Mouse (Mus musculus): ENCODE results near the gene Msl1. TPM values are rescaled to one million over a fixed set of nuclear protein-coding genes. Genes with fewer than 3 reads are reported as not detected.
A peak's percentile ranks its signal among the peaks of the same experiment; 100 is the strongest.

Msl1 gene
- 38.6 and 42.4 TPM in 2 replicates for polyA plus RNA-seq (2016; fragmentation: Nextera tagmentation; extraction: Ambion mirVana)

GRCm38 (mm10) chr11:98795015-98795713 is at the start of gene Msl1:
Gene Msl1 (plus strand): TSS chr11:98795516.
- H3K9me3 ChIP-seq, result no peaks in the 10 kb centered on the region
- H3K36me3 ChIP-seq, result peaks cover 13% of the 10 kb centered on the region
- H3K4me1 ChIP-seq, result peaks cover 34% of the 10 kb centered on the region
- H3K27ac ChIP-seq (replicated peaks), result peak within 1 kb of the TSS; percentile 99
- WGBS, result under 1% methylated on average over 60 of the region's 89 CpGs
- peak within 1 kb of the TSS; percentile 99 for H3K9ac ChIP-seq (replicated peaks)
- peak; percentile 74 for ATAC-seq (ENCODE audit: low FRiP score, low read depth)
- peak within 1 kb of the TSS; percentile 85 for H3K4me3 ChIP-seq
- H3K27me3 ChIP-seq, result no peaks in the 10 kb centered on the region
- peak within 1 kb of the TSS; percentile 99 for H3K4me2 ChIP-seq (replicated peaks)

GRCm38 (mm10) chr11:98745932-98746853 is 49.1 kb upstream of the Msl1 start:
- Histone ChIP-seq H3K4me2 (replicated peaks) (peak overlapping the region; percentile 43), H3K27me3 (no peaks in the 10 kb centered on the region), H3K4me1 (peaks cover 91% of the 10 kb centered on the region), H3K9me3 (no peaks in the 10 kb centered on the region), H3K27ac (replicated peaks) (peak overlapping the region; percentile 94), H3K9ac (replicated peaks) (peak overlapping the region; percentile 49; the same call in 1 of the 2 replicates), H3K4me3 (no peak overlapping the region), H3K36me3 (no peaks in the 10 kb centered on the region)
- 53% methylated on average over 12 of the region's 12 CpGs for WGBS
- ATAC-seq (ENCODE audit: low FRiP score, low read depth), result no peak

GRCm38 (mm10) chr11:98746855-98747693 is 48.2 kb upstream of the Msl1 start:
- Histone ChIP-seq H3K4me1 (peaks cover 97% of the 10 kb centered on the region), H3K36me3 (no peaks in the 10 kb centered on the region), H3K9ac (replicated peaks) (peak overlapping the region; percentile 49; the same call in 1 of the 2 replicates), H3K4me2 (replicated peaks) (peak overlapping the region; percentile 43), H3K27ac (replicated peaks) (peak overlapping the region; percentile 94), H3K4me3 (peak overlapping the region; percentile 18; the same call in 1 of the 2 replicates), H3K27me3 (no peaks in the 10 kb centered on the region), H3K9me3 (no peaks in the 10 kb centered on the region)
- 8% methylated on average over 19 of the region's 19 CpGs for WGBS
- ATAC-seq (ENCODE audit: low FRiP score, low read depth), result peak; percentile 52

GRCm38 (mm10) chr11:98747804-98748505 is 47.4 kb upstream of the Msl1 start:
- H3K9ac ChIP-seq (replicated peaks), result peak overlapping the region; percentile 56
- H3K4me1 ChIP-seq, result peaks cover 99% of the 10 kb centered on the region
- no peaks in the 10 kb centered on the region for H3K27me3 ChIP-seq
- H3K27ac ChIP-seq (replicated peaks), result peak overlapping the region; percentile 94
- H3K4me2 ChIP-seq (replicated peaks), result peak overlapping the region; percentile 43
- peak overlapping the region; percentile 18 for H3K4me3 ChIP-seq
- 25% methylated on average over 6 of the region's 6 CpGs for WGBS
- H3K9me3 ChIP-seq, result no peaks in the 10 kb centered on the region
- ATAC-seq (ENCODE audit: low FRiP score, low read depth), result no peak
- no peaks in the 10 kb centered on the region for H3K36me3 ChIP-seq

- H3K27me3 ChIP-seq, result no peaks in the 10 kb centered on the region
- peak overlapping the region; percentile 15; the same call in 1 of the 2 replicates for H3K4me3 ChIP-seq
- WGBS, result 18% methylated on average over 15 of the region's 15 CpGs
Measured at GRCm38 (mm10) chr11:98748506-98749416, 46.6 kb upstream of the Msl1 start.

DNA sequence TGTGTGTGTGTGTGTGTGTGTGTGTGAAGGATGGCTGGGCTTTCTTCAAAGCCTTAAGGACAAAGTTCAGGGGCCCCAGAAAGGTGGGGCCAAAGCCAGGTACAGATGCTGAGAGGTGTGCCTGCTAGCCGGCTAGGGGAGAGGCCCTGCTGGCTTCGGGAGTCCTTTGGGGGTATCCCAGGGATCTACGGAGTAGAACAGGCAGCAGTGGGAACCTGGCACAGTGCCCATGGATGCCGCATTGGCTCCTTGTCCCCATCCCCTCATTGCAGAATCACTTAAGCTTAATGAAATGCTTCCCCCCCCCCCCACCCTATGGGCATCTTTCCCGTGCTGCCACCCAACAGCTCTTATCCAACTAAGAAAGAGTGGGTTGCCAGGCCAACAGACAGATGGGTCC is 45.6 kb upstream of the Msl1 start:
- no peaks in the 10 kb centered on the region for H3K27me3 ChIP-seq
- WGBS, result 24% methylated on average over 5 of the region's 5 CpGs
- H3K4me2 ChIP-seq (replicated peaks), result peak overlapping the region; percentile 43
- H3K9ac ChIP-seq (replicated peaks), result peak overlapping the region; percentile 56
- H3K9me3 ChIP-seq, result no peaks in the 10 kb centered on the region
- peaks cover 94% of the 10 kb centered on the region for H3K4me1 ChIP-seq
- H3K36me3 ChIP-seq, result 0 out of 2 replicates have a peak, but pooled peaks cover 9% of the 10 kb centered on the region
- H3K4me3 ChIP-seq, result peak overlapping the region; percentile 15; the same call in 1 of the 2 replicates
- H3K27ac ChIP-seq (replicated peaks), result peak overlapping the region; percentile 94
- ATAC-seq (ENCODE audit: low FRiP score, low read depth), result no peak

More at GRCm38 (mm10) chr11:98748506-98749416, 46.6 kb upstream of the Msl1 start:
- 0 out of 2 replicates have a peak, but pooled peaks have one; percentile 42 for ATAC-seq (ENCODE audit: low FRiP score, low read depth)
- Histone ChIP-seq H3K36me3 (0 out of 2 replicates have a peak, but pooled peaks cover 6% of the 10 kb centered on the region), H3K9ac (replicated peaks) (peak overlapping the region; percentile 56), H3K4me2 (replicated peaks) (peak overlapping the region; percentile 43), H3K4me1 (peaks cover 94% of the 10 kb centered on the region), H3K27ac (replicated peaks) (peak overlapping the region; percentile 94), H3K9me3 (no peaks in the 10 kb centered on the region)

- Histone ChIP-seq H3K9ac (replicated peaks) (peak overlapping the region; percentile 50), H3K4me1 (peaks cover 88% of the 10 kb centered on the region), H3K4me3 (0 out of 2 replicates have a peak overlapping the region, but pooled peaks have one; percentile 3), H3K4me2 (replicated peaks) (peak overlapping the region; percentile 43), H3K27me3 (no peaks in the 10 kb centered on the region), H3K36me3 (peaks cover 9% of the 10 kb centered on the region; the same call in 1 of the 2 replicates), H3K9me3 (no peaks in the 10 kb centered on the region), H3K27ac (replicated peaks) (peak overlapping the region; percentile 94)
- WGBS, result 32% methylated on average over 17 of the region's 17 CpGs
- ATAC-seq (ENCODE audit: low FRiP score, low read depth), result peak; percentile 28; the same call in 1 of the 2 replicates
Measured at GRCm38 (mm10) chr11:98750351-98751201, 44.7 kb upstream of the Msl1 start.

- Histone ChIP-seq H3K4me3 (no peak overlapping the region), H3K27me3 (no peaks in the 10 kb centered on the region), H3K36me3 (peaks cover 14% of the 10 kb centered on the region; the same call in 1 of the 2 replicates), H3K4me1 (peaks cover 81% of the 10 kb centered on the region), H3K9ac (replicated peaks) (peak overlapping the region; percentile 50), H3K9me3 (no peaks in the 10 kb centered on the region), H3K4me2 (replicated peaks) (peak overlapping the region; percentile 43), H3K27ac (replicated peaks) (peak overlapping the region; percentile 94)
- no peak for ATAC-seq (ENCODE audit: low FRiP score, low read depth)
- 37% methylated on average over 6 of the region's 6 CpGs for WGBS
Measured at GRCm38 (mm10) chr11:98751221-98751782, 44.0 kb upstream of the Msl1 start.

DNA sequence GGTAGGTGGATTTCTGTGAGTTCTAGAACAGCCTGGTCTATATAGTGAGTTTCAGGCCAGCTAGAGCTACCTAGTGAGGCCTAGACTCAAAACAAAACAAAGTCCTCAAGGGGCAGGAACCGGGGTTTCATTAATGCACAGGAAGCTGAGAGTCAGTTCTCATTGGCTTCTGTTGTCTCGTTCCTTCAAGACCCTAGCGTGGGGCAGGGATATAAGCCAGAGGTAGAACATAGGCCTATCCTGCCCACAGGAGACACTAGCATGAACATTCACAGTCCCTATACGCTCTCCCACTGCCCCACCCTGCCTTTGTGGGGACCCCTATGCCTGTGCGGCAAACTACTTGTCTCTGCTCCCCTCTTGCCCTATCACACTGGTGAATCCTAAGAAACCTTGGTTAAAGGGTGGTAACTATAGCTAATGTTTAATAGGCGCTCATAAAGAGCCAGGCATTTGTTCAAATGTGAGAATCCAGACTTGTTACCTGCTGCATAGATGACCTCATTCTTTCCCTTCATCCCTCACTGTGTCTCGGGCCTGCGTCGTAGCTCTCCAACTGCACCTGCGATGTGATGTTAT is 42.7 kb upstream of the Msl1 start:
- Histone ChIP-seq H3K9ac (replicated peaks) (no peak overlapping the region), H3K9me3 (no peaks in the 10 kb centered on the region), H3K27me3 (no peaks in the 10 kb centered on the region), H3K4me2 (replicated peaks) (no peak overlapping the region), H3K4me3 (no peak overlapping the region), H3K4me1 (peaks cover 67% of the 10 kb centered on the region), H3K27ac (replicated peaks) (peak overlapping the region; percentile 94), H3K36me3 (peaks cover 21% of the 10 kb centered on the region; the same call in 1 of the 2 replicates)
- whole genome bisulfite sequencing, result 87% methylated on average over 10 of the region's 10 CpGs
- ATAC-seq (ENCODE audit: low FRiP score, low read depth), result no peak

Data from midbrain, embryonic 12.5 days (tissue).